Mouse (Mus musculus): ENCODE data around the gene Bcas3. TPM values are rescaled to one million over a fixed set of nuclear protein-coding genes. Genes with fewer than 3 reads are reported as not detected.

Gene Bcas3
- polyA plus RNA-seq, 1 experiment from 2014 or later = 16.7 TPM

GRCm38 (mm10) chr11:85840031-85840802, 487.2 kb downstream of the Bcas3 start:
- no peaks in the 10 kb centered on the region for H3K9me3 ChIP-seq
- ATAC-seq (ENCODE audit: insufficient read depth, low FRiP score, low read depth) = no peak
- peak overlapping the region; percentile 15 for H3K4me3 ChIP-seq (replicated peaks)
- H3K36me3 ChIP-seq = no peaks in the 10 kb centered on the region
- 31% methylated on average over 27 of the region's 27 CpGs for WGBS
- H3K9ac ChIP-seq = peak overlapping the region; percentile 11; the same call in 1 of the 2 replicates
- H3K4me1 ChIP-seq = peaks cover 42% of the 10 kb centered on the region
- H3K27ac ChIP-seq = no peak overlapping the region
- peaks cover 54% of the 10 kb centered on the region for H3K27me3 ChIP-seq (replicated peaks)
- H3K4me2 ChIP-seq = peak overlapping the region; percentile 95

- Histone ChIP-seq H3K9ac (no peak overlapping the region), H3K4me1 (peaks cover 42% of the 10 kb centered on the region), H3K9me3 (no peaks in the 10 kb centered on the region), H3K4me3 (replicated peaks) (peak overlapping the region; percentile 15; the same call in 1 of the 2 replicates), H3K36me3 (no peaks in the 10 kb centered on the region), H3K27me3 (replicated peaks) (peaks cover 51% of the 10 kb centered on the region), H3K4me2 (peak overlapping the region; percentile 95), H3K27ac (0 out of 2 replicates have a peak overlapping the region, but pooled peaks have one; percentile 3)
- 27% methylated on average over 21 of the region's 21 CpGs for WGBS
- ATAC-seq (ENCODE audit: insufficient read depth, low FRiP score, low read depth) = no peak
Observed at GRCm38 (mm10) chr11:85840803-85841145, 487.8 kb downstream of the Bcas3 start.

- peaks cover 42% of the 10 kb centered on the region for H3K4me1 ChIP-seq
- peaks cover 50% of the 10 kb centered on the region for H3K27me3 ChIP-seq (replicated peaks)
- no peak overlapping the region for H3K9ac ChIP-seq
- WGBS = 27% methylated on average over 8 of the region's 8 CpGs
- ATAC-seq (ENCODE audit: insufficient read depth, low FRiP score, low read depth) = no peak
- peak overlapping the region; percentile 36; the same call in 1 of the 2 replicates for H3K4me3 ChIP-seq (replicated peaks)
- H3K4me2 ChIP-seq = peak overlapping the region; percentile 95
- no peaks in the 10 kb centered on the region for H3K36me3 ChIP-seq
- H3K9me3 ChIP-seq = no peaks in the 10 kb centered on the region
- 0 out of 2 replicates have a peak overlapping the region, but pooled peaks have one; percentile 3 for H3K27ac ChIP-seq
Observed at GRCm38 (mm10) chr11:85841211-85841681, 488.3 kb downstream of the Bcas3 start.

GRCm38 (mm10) chr11:85841980-85842379, 489.0 kb downstream of the Bcas3 start:
- peak overlapping the region; percentile 59 for H3K27ac ChIP-seq
- ATAC-seq (ENCODE audit: insufficient read depth, low FRiP score, low read depth) = no peak
- no peaks in the 10 kb centered on the region for H3K36me3 ChIP-seq
- no peaks in the 10 kb centered on the region for H3K9me3 ChIP-seq
- peak overlapping the region; percentile 95 for H3K4me2 ChIP-seq
- peaks cover 38% of the 10 kb centered on the region for H3K4me1 ChIP-seq
- 1% methylated on average over 30 of the region's 32 CpGs for WGBS
- H3K27me3 ChIP-seq (replicated peaks) = peaks cover 44% of the 10 kb centered on the region
- peak overlapping the region; percentile 36 for H3K4me3 ChIP-seq (replicated peaks)
- H3K9ac ChIP-seq = peak overlapping the region; percentile 32; the same call in 1 of the 2 replicates

GRCm38 (mm10) chr11:85842596-85843346, 489.8 kb downstream of the Bcas3 start:
- Histone ChIP-seq H3K4me3 (replicated peaks) (peak overlapping the region; percentile 56), H3K4me1 (peaks cover 30% of the 10 kb centered on the region), H3K4me2 (peak overlapping the region; percentile 95), H3K36me3 (no peaks in the 10 kb centered on the region), H3K9me3 (no peaks in the 10 kb centered on the region), H3K9ac (peak overlapping the region; percentile 6; the same call in 1 of the 2 replicates), H3K27me3 (replicated peaks) (peaks cover 36% of the 10 kb centered on the region), H3K27ac (peak overlapping the region; percentile 73; the same call in 1 of the 2 replicates)
- no peak for ATAC-seq (ENCODE audit: insufficient read depth, low FRiP score, low read depth)
- 14% methylated on average over 24 of the region's 24 CpGs for WGBS

- Histone ChIP-seq H3K27ac (peak overlapping the region; percentile 73), H3K4me3 (replicated peaks) (peak overlapping the region; percentile 56), H3K9me3 (no peaks in the 10 kb centered on the region), H3K27me3 (replicated peaks) (peaks cover 30% of the 10 kb centered on the region), H3K4me1 (peaks cover 25% of the 10 kb centered on the region), H3K9ac (peak overlapping the region; percentile 6; the same call in 1 of the 2 replicates), H3K36me3 (no peaks in the 10 kb centered on the region), H3K4me2 (peak overlapping the region; percentile 95)
- peak; percentile 28 for ATAC-seq (ENCODE audit: insufficient read depth, low FRiP score, low read depth)
- under 1% methylated on average over 18 of the region's 18 CpGs for WGBS
Observed at GRCm38 (mm10) chr11:85843347-85843692, 490.4 kb downstream of the Bcas3 start.

GRCm38 (mm10) chr11:85844144-85844965, 491.4 kb downstream of the Bcas3 start:
- H3K27me3 ChIP-seq (replicated peaks) = peaks cover 26% of the 10 kb centered on the region
- WGBS = under 1% methylated on average over 54 of the region's 54 CpGs
- no peaks in the 10 kb centered on the region for H3K9me3 ChIP-seq
- H3K27ac ChIP-seq = peak overlapping the region; percentile 73
- peaks cover 24% of the 10 kb centered on the region for H3K4me1 ChIP-seq
- H3K9ac ChIP-seq = peak overlapping the region; percentile 37; the same call in 1 of the 2 replicates
- peak; percentile 65 for ATAC-seq (ENCODE audit: insufficient read depth, low FRiP score, low read depth)
- H3K4me3 ChIP-seq (replicated peaks) = peak overlapping the region; percentile 56
- peak overlapping the region; percentile 95 for H3K4me2 ChIP-seq
- no peaks in the 10 kb centered on the region for H3K36me3 ChIP-seq

- Histone ChIP-seq H3K9me3 (no peaks in the 10 kb centered on the region), H3K4me3 (replicated peaks) (peak overlapping the region; percentile 56), H3K4me2 (peak overlapping the region; percentile 95), H3K36me3 (no peaks in the 10 kb centered on the region), H3K27me3 (replicated peaks) (peaks cover 20% of the 10 kb centered on the region), H3K9ac (no peak overlapping the region), H3K27ac (peak overlapping the region; percentile 73; the same call in 1 of the 2 replicates), H3K4me1 (peaks cover 24% of the 10 kb centered on the region)
- no peak for ATAC-seq (ENCODE audit: insufficient read depth, low FRiP score, low read depth)
- WGBS = 40% methylated on average over 5 of the region's 5 CpGs
Observed at GRCm38 (mm10) chr11:85844971-85845370, 492.0 kb downstream of the Bcas3 start.

GRCm38 (mm10) chr11:85845921-85846320, 493.0 kb downstream of the Bcas3 start:
- 40% methylated on average over 5 of the region's 5 CpGs for WGBS
- Histone ChIP-seq H3K4me3 (replicated peaks) (no peak overlapping the region), H3K9ac (no peak overlapping the region), H3K9me3 (no peaks in the 10 kb centered on the region), H3K4me2 (no peak overlapping the region), H3K4me1 (peaks cover 24% of the 10 kb centered on the region), H3K27ac (peak overlapping the region; percentile 3; the same call in 1 of the 2 replicates), H3K36me3 (no peaks in the 10 kb centered on the region), H3K27me3 (replicated peaks) (peaks cover 10% of the 10 kb centered on the region)
- no peak for ATAC-seq (ENCODE audit: insufficient read depth, low FRiP score, low read depth)

- no peak overlapping the region for H3K4me2 ChIP-seq
- ATAC-seq (ENCODE audit: insufficient read depth, low FRiP score, low read depth) = no peak
- peaks cover 5% of the 10 kb centered on the region for H3K27me3 ChIP-seq (replicated peaks)
- H3K4me1 ChIP-seq = peaks cover 22% of the 10 kb centered on the region
- no peaks in the 10 kb centered on the region for H3K36me3 ChIP-seq
- no peak overlapping the region for H3K4me3 ChIP-seq (replicated peaks)
- 62% methylated on average over 4 of the region's 4 CpGs for WGBS
- peak overlapping the region; percentile 3; the same call in 1 of the 2 replicates for H3K27ac ChIP-seq
- H3K9me3 ChIP-seq = no peaks in the 10 kb centered on the region
- H3K9ac ChIP-seq = no peak overlapping the region
Observed at GRCm38 (mm10) chr11:85846509-85846908, 493.5 kb downstream of the Bcas3 start.

GRCm38 (mm10) chr11:85849037-85849436, 496.1 kb downstream of the Bcas3 start:
- Histone ChIP-seq H3K9ac (no peak overlapping the region), H3K27ac (no peak overlapping the region), H3K36me3 (no peaks in the 10 kb centered on the region), H3K27me3 (replicated peaks) (peaks cover 5% of the 10 kb centered on the region; the same call in 1 of the 2 replicates), H3K4me2 (peak overlapping the region; percentile 57), H3K4me3 (replicated peaks) (peak overlapping the region; percentile 26), H3K4me1 (0 out of 2 replicates have a peak, but pooled peaks cover under 1% of the 10 kb centered on the region), H3K9me3 (no peaks in the 10 kb centered on the region)
- peak; percentile 45; the same call in 1 of the 2 replicates for ATAC-seq (ENCODE audit: insufficient read depth, low FRiP score, low read depth)
- WGBS = 5% methylated on average over 21 of the region's 21 CpGs

Data from stomach, embryonic 15.5 days (tissue).